Mouse (Mus musculus): ENCODE measurements around the gene Il18. TPM values are rescaled to one million over a fixed set of nuclear protein-coding genes. Genes with fewer than 3 reads are reported as not detected.

Il18 gene
- polyA plus RNA-seq, 1 experiment from 2014 or later, result 3.1 TPM

GRCm38 (mm10) chr9:50586955-50587354 lies 32.3 kb downstream of the Il18 start:
- no peak for ATAC-seq (replicated peaks; ENCODE audit: insufficient number of reproducible peaks, insufficient read depth, low FRiP score, low read depth)
- Histone ChIP-seq H3K4me3 (no peak overlapping the region), H3K9me3 (replicated peaks) (no peaks in the 10 kb centered on the region), H3K4me1 (replicated peaks) (no peaks in the 10 kb centered on the region), H3K9ac (no peak overlapping the region), H3K4me2 (no peak overlapping the region), H3K27ac (no peak overlapping the region), H3K36me3 (no peaks in the 10 kb centered on the region), H3K27me3 (no peaks in the 10 kb centered on the region)
- WGBS, result 71% methylated on average over 4 of the region's 4 CpGs

DNA sequence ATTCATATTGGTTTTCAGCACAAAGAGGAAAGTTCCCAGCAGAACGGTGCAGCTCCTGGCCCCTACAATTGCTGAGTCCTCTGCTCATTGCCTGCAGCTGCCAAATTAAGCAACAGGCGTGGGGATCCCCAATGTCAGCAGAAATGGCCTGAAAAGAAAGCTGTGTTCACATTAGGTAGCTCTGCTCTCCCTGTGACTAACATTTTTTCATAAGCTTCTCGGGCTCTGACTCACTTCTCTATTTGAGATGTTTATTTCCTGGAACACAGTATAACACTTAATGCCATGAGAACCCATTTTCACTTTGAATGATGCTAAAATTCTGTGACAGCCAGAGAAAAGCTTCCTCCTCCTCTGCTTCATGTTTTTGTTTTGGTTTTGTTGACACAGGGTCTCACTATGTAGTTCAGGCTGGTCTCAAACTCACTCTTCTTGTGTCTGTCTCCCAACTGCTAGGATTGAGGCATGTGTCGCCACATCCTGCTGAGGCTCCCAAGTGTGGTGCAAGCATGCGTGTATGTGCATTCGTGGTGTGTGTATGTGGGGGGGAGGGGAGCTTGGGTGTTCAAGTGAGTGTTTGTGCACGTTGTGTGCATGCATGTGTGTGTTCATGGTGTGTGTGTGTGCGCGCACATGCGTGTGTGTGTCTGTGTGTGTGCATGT lies 36.4 kb downstream of the Il18 start:
- no peaks in the 10 kb centered on the region for H3K4me1 ChIP-seq (replicated peaks)
- no peak overlapping the region for H3K27ac ChIP-seq
- no peak for ATAC-seq (replicated peaks; ENCODE audit: insufficient number of reproducible peaks, insufficient read depth, low FRiP score, low read depth)
- H3K9ac ChIP-seq, result no peak overlapping the region
- H3K36me3 ChIP-seq, result peaks cover 12% of the 10 kb centered on the region
- no peak overlapping the region for H3K4me2 ChIP-seq
- H3K27me3 ChIP-seq, result no peaks in the 10 kb centered on the region
- WGBS, result 65% methylated on average over 10 of the region's 10 CpGs
- no peaks in the 10 kb centered on the region for H3K9me3 ChIP-seq (replicated peaks)
- no peak overlapping the region for H3K4me3 ChIP-seq

- no peak for ATAC-seq (replicated peaks; ENCODE audit: insufficient number of reproducible peaks, insufficient read depth, low FRiP score, low read depth)
- Histone ChIP-seq H3K36me3 (peaks cover 31% of the 10 kb centered on the region), H3K4me1 (replicated peaks) (no peaks in the 10 kb centered on the region), H3K27me3 (no peaks in the 10 kb centered on the region), H3K4me3 (no peak overlapping the region), H3K9ac (no peak overlapping the region), H3K27ac (no peak overlapping the region), H3K9me3 (replicated peaks) (no peaks in the 10 kb centered on the region), H3K4me2 (no peak overlapping the region)
- WGBS, result 82% methylated on average over 9 of the region's 9 CpGs
These were observed 38.3 kb downstream of the Il18 start for GRCm38 (mm10) chr9:50592955-50593354.

DNA sequence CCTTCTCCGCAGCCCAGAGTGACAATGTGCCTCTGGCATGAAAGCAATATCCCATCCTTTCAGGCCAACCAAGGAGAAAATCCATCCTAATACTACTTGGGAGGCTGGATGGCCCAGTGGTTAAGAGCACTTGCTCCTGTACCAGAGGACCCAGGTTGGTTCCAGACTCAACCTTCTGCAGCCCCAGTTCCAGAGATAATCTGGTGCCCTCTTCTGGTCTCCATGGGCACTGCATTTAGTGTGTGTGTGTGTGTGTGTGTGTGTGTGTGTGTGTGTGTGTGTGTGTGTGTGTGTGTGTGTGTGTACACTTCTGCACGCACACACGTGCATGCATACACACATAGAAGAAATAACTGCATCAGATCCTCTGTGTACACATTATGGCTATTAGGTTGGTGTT lies 38.9 kb downstream of the Il18 start:
- no peak overlapping the region for H3K4me3 ChIP-seq
- H3K27ac ChIP-seq, result no peak overlapping the region
- no peaks in the 10 kb centered on the region for H3K4me1 ChIP-seq (replicated peaks)
- no peaks in the 10 kb centered on the region for H3K27me3 ChIP-seq
- H3K36me3 ChIP-seq, result peaks cover 36% of the 10 kb centered on the region
- H3K9me3 ChIP-seq (replicated peaks), result no peaks in the 10 kb centered on the region
- ATAC-seq (replicated peaks; ENCODE audit: insufficient number of reproducible peaks, insufficient read depth, low FRiP score, low read depth), result no peak
- no peak overlapping the region for H3K9ac ChIP-seq
- H3K4me2 ChIP-seq, result no peak overlapping the region
- WGBS, result 80% methylated on average over 3 of the region's 3 CpGs

DNA sequence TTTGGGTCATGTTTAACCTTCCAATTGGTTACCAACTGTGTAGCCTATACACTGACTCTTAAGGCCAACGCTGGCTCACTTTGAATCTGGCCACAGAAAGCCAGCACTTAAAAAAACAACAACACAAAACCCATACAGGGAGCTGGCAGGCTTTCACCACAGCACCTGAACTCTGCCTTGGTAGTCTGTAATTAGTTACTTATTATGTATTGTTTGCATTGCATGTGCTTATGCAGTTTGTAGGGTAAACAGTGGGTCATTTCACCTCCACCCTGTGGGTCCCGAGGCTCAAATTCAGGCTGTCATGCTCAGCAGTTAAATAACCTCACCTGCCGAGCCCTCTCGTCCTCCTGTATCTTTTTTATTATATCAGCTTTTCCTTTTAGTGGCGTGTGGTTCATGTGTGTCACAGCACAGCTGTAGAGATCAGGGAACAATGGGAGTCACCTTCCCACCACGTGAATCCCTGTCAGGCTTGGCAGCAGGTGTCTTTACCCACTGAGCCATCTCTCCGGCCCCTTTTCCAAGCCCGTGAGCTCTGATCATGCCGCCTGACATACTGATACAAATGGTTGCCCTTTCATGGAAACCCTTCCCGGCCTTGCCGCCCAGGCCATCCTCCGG lies 40.3 kb downstream of the Il18 start:
- no peak for ATAC-seq (replicated peaks; ENCODE audit: insufficient number of reproducible peaks, insufficient read depth, low FRiP score, low read depth)
- H3K36me3 ChIP-seq, result peaks cover 50% of the 10 kb centered on the region

DNA sequence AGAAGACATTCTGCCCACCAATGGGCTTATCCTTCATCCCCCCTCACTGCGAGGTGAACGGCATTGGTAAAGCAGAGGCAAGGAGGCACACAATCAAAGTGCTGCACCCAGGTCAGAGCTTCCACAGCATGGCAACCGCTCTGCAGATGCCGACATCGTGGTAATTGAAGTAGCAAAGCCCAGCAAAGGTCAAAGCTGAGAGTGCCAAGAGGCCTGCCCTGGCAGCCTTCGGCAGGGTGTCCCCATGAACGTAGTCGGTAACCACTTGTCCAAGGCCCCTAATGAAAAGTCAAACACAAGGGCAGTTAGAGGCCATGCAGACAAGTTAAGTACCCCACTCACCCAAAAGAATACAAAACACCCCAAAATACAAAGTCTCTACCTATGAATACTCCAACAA lies 42.3 kb downstream of the Il18 start:
- Histone ChIP-seq H3K4me3 (no peak overlapping the region), H3K9me3 (replicated peaks) (no peaks in the 10 kb centered on the region), H3K27me3 (no peaks in the 10 kb centered on the region), H3K4me2 (no peak overlapping the region), H3K27ac (no peak overlapping the region), H3K36me3 (peaks cover 57% of the 10 kb centered on the region), H3K4me1 (replicated peaks) (peaks cover 10% of the 10 kb centered on the region), H3K9ac (no peak overlapping the region)
- no peak for ATAC-seq (replicated peaks; ENCODE audit: insufficient number of reproducible peaks, insufficient read depth, low FRiP score, low read depth)
- 85% methylated on average over 8 of the region's 8 CpGs for WGBS

More for the DNA sequence above, 40.3 kb downstream of the Il18 start:
- Histone ChIP-seq H3K9me3 (replicated peaks) (no peaks in the 10 kb centered on the region), H3K9ac (no peak overlapping the region), H3K4me2 (no peak overlapping the region), H3K4me3 (no peak overlapping the region), H3K27ac (no peak overlapping the region), H3K27me3 (no peaks in the 10 kb centered on the region), H3K4me1 (replicated peaks) (no peaks in the 10 kb centered on the region)
- 73% methylated on average over 12 of the region's 12 CpGs for WGBS

- Histone ChIP-seq H3K27me3 (no peaks in the 10 kb centered on the region), H3K9me3 (replicated peaks) (no peaks in the 10 kb centered on the region), H3K4me2 (peak overlapping the region; percentile 85), H3K4me1 (replicated peaks) (peaks cover 25% of the 10 kb centered on the region), H3K9ac (no peak overlapping the region), H3K27ac (0 out of 2 replicates have a peak overlapping the region, but pooled peaks have one; percentile 21), H3K36me3 (peaks cover 50% of the 10 kb centered on the region), H3K4me3 (peak overlapping the region; percentile 86)
- WGBS, result 61% methylated on average over 6 of the region's 6 CpGs
- ATAC-seq (replicated peaks; ENCODE audit: insufficient number of reproducible peaks, insufficient read depth, low FRiP score, low read depth), result no peak
These were observed 46.9 kb downstream of the Il18 start for GRCm38 (mm10) chr9:50601536-50601935.

DNA sequence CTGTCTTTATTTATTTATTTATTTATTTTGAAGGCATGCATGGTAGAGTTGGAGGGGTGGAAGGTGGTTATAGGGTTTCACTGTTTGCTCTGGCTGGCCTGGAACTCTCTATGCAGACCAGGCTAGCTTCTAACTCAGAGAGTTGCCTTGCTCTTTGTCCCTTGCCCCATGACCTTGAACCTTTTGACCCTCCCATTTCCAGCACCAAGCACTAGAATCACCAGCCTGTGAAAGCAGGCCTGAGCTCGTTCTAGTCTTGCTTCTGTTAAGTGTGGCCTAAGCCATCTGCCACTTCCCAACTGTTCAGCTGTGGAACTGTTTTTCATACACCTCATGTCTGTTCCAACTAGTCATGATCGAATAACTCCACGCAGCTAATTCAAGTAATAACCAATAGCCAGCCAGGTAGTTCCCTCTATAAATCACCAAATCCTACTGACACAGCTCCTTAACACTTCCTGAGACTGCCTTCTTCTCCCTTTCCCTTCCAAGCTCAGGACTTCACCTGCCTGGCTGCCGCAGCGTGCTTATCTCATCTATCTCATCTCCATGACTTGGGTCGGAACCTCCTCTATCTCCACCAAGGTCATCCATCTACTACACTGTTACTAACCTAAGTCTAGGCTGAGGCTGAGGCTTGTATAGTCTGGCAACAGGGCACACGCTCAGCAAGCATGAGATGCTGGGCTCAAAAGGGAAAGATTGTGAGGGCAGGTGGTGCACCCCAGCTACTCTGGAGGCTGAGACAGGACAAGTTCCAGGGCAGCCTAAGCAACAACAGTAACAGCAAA lies 47.6 kb downstream of the Il18 start:
- Histone ChIP-seq H3K27ac (peak overlapping the region; percentile 90), H3K9me3 (replicated peaks) (no peaks in the 10 kb centered on the region)
- 62% methylated on average over 7 of the region's 7 CpGs for WGBS

DNA sequence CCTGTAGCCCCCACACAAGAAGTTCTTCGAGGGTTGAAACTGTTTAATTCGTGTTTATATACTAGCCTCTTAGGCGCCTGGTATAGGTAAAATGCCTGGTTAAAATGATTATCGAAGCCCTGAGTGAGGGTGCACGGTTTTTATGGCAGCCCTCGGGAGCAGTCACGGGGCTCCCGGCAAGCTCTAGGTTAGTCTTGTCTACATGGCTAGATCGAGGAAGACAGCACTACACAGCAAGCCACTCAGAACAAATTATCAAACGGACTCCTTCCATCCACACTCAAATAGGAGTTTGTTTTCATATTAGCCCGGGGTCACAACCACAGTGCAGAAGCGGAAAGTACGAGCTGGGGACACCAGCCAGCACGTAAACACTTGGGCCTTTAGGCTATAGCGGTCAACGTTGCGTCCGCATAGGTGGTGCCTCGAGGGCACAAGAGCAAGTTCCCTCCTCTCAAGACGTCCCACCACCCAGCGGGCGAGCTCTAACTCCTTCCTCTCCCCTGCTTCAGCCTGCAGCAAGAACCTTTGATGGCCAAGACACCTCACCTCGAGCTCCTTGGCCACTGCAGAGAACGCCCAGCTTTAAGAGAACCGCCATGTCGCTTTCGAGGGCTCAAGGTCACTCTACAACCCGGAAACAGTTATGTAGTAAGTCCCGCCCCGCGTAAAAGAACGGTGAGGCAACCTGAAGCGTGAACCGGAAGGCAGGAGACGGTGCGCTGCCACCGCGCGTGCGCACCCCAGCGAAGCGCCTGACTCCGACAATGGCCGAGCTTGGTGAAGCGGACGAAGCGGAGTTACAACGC lies 48.8 kb downstream of the Il18 start, which contains the start of the genes Sdhd and Timm8b:
Sdhd (minus strand) TSS at position 624 of the 809 bp plus-strand sequence.
Timm8b (plus strand) TSS at position 722 of the 809 bp plus-strand sequence.
- Histone ChIP-seq H3K9me3 (replicated peaks) (no peaks in the 10 kb centered on the region), H3K27ac (peak within 1 kb of the TSS; percentile 90), H3K27me3 (no peaks in the 10 kb centered on the region), H3K36me3 (peaks cover 48% of the 10 kb centered on the region), H3K9ac (peak within 1 kb of the TSS; percentile 84), H3K4me3 (peak within 1 kb of the TSS; percentile 86), H3K4me2 (peak within 1 kb of the TSS; percentile 85), H3K4me1 (replicated peaks) (peaks cover 25% of the 10 kb centered on the region)
- under 1% methylated on average over 48 of the region's 48 CpGs for WGBS
- ATAC-seq (replicated peaks; ENCODE audit: insufficient number of reproducible peaks, insufficient read depth, low FRiP score, low read depth), result peak; percentile 97

More for the DNA sequence above, 47.6 kb downstream of the Il18 start:
- Histone ChIP-seq H3K36me3 (peaks cover 50% of the 10 kb centered on the region), H3K4me1 (replicated peaks) (peaks cover 25% of the 10 kb centered on the region), H3K4me2 (peak overlapping the region; percentile 85), H3K27me3 (no peaks in the 10 kb centered on the region), H3K4me3 (peak overlapping the region; percentile 86), H3K9ac (peak overlapping the region; percentile 84)
- no peak for ATAC-seq (replicated peaks; ENCODE audit: insufficient number of reproducible peaks, insufficient read depth, low FRiP score, low read depth)

DNA sequence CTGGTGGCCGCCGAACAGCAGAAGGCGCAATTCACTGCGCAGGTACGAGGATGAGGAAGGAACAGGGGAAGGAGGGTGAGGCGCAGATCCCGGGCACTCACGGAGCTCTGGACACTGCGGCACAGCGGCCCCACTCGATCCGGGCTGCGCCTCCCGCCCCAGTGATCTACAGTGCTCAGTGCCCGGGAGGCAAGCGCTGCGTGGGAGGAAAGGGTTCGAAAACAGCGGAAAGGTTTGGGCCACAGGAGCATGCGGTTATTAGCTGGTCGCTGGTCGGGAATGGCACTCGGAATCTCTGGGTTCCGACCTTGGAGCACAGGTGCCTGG lies 49.3 kb downstream of the Il18 start:
- peak overlapping the region; percentile 84 for H3K9ac ChIP-seq
- peaks cover 47% of the 10 kb centered on the region for H3K36me3 ChIP-seq
- peak overlapping the region; percentile 90 for H3K27ac ChIP-seq
- H3K9me3 ChIP-seq (replicated peaks), result no peaks in the 10 kb centered on the region
- under 1% methylated on average over 24 of the region's 24 CpGs for WGBS
- H3K4me1 ChIP-seq (replicated peaks), result peaks cover 25% of the 10 kb centered on the region
- no peaks in the 10 kb centered on the region for H3K27me3 ChIP-seq
- peak overlapping the region; percentile 86 for H3K4me3 ChIP-seq
- H3K4me2 ChIP-seq, result peak overlapping the region; percentile 85
- peak; percentile 81 for ATAC-seq (replicated peaks; ENCODE audit: insufficient number of reproducible peaks, insufficient read depth, low FRiP score, low read depth)

DNA sequence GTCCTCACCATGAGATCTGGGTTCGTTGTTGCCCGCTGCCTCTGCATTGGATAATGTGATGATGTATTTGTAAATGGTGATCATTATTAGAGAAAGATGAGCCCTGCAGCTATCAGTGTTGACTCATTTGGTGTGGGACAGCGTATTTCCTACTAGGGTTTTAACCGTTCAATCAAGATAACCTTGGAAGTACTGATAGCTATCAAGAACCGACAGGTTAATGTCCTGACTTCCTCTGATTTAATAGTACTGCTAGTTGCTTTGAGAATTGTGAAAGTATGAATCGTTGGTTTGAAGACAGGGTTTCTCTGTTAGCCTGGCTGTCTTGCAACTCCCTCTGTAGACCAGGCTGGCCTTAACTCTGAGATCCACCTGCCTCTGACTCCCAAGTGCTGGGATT lies 49.7 kb downstream of the Il18 start:
- ATAC-seq (replicated peaks; ENCODE audit: insufficient number of reproducible peaks, insufficient read depth, low FRiP score, low read depth), result no peak
- Histone ChIP-seq H3K36me3 (peaks cover 46% of the 10 kb centered on the region), H3K27ac (peak overlapping the region; percentile 90), H3K4me3 (peak overlapping the region; percentile 86), H3K27me3 (no peaks in the 10 kb centered on the region), H3K4me2 (peak overlapping the region; percentile 85), H3K9ac (peak overlapping the region; percentile 84), H3K9me3 (replicated peaks) (no peaks in the 10 kb centered on the region), H3K4me1 (replicated peaks) (peaks cover 25% of the 10 kb centered on the region)
- 1% methylated on average over 6 of the region's 6 CpGs for WGBS
